Mouse (Mus musculus): ENCODE data around the gene Gm10720. TPM values are rescaled to one million over a fixed set of nuclear protein-coding genes. Genes with fewer than 3 reads are reported as not detected.

The Gm10720 gene
- polyA plus RNA-seq (2014; fragmentation: Illumina TruSeq; extraction: RNeasy Lipid Tissue Mini Kit (QIAGEN cat#74804); ENCODE audit: low read depth, low replicate concordance): not detected

GRCm38 (mm10) chr9:3015354-3015753 is at the start of gene Gm10720:
TSS of gene Gm10720 (plus strand) at chr9:3015654.

DNA sequence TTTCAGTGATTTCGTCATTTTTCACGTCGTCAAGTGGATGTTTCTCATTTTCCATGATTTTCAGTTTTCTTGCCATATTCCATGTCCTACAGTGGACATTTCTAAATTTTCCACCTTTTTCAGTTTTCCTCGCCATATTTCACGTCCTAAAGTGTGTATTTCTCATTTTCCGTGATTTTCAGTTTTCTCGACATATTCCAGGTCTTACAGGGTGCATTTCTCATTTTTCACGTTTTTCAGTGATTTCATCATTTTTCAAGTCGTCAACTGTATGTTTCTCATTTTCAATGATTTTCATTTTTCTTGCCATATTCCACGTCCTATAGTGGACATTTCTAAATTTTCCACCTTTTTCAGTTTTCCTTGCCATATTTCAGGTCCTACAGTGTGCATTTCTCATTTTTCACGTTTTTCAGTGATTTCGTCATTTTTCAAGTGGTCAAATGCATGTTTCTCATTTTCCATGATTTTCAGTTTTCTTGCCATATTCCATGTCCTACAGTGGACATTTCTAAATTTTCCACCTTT is 14.9 kb upstream of the Gm10720 start, which contains the start of gene Gm10722:
Gene Gm10722 (plus strand): TSS at position 478 of the 528 bp plus-strand sequence.

DNA sequence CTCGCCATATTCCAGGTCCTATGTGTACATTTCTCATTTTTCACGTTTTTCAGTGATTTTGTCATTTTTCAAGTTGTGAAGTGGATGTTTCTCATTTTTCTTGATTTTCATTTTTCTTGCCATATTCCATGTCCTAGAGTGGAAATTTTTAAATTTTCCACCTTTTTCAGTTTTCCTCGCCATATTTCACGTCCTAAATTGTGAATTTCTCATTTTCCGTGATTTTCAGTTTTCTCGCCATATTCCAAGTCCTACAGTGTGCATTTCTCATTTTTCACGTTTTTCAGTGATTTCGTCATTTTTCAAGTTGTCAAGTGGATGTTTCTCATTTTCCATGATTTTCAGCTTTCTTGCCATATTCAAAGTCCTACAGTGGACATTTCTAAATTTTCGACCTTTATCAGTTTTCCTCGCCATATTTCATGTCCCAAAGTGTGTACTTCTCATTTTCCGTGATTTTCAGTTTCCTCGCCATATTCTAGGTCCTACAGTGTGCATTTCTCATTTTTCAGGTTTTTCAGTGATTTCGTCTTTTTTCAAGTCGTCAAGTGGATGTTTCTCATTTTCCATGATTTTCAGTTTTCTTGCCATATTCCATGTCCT is 12.6 kb upstream of the Gm10720 start, which contains the start of gene Gm11168:
Gene Gm11168 (plus strand): TSS at position 553 of the 603 bp plus-strand sequence.

DNA sequence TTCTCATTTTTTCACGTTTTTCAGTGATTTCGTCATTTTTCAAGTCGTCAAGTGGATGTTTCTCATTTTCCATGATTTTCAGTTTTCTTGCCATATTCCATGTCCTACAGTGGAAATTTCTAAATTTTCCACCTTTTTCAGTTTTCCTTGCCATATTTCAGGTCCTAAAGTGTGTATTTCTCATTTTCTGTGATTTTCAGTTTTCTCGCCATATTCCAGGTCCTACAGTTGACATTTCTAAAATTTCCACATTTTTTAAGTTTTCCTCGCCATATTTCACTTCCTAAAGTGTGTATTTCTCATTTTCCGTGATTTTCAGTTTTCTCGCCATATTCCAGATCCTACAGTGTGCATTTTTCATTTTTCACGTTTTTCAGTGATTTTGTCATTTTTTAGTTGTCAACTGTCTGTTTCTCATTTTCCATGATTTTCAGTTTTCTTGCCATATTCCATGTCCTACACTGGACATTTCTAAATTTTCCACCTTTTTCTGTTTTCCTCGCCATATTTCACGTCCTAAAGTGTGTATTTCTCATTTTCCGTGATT is 2.6 kb upstream of the Gm10720 start, which contains the start of gene Gm10721:
Gene Gm10721 (plus strand): TSS at position 408 of the 547 bp plus-strand sequence.

DNA sequence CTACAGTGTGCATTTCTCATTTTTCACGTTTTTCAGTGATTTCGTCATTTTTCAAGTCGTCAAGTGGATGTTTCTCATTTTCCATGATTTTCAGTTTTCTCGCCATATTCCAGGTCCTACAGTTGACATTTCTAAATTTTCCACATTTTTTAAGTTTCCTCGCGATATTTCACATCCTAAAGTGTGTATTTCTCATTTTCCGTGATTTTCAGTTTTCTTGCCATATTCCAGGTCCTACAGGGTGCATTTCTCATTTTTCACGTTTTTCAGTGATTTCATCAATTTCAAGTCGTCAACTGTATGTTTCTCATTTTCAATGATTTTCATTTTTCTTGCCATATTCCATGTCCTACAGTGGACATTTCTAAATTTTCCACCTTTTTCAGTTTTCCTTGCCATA is 1.7 kb downstream of the Gm10720 start, which contains the start of gene Gm10719:
Gene Gm10719 (plus strand): TSS at position 301 of the 400 bp plus-strand sequence.

DNA sequence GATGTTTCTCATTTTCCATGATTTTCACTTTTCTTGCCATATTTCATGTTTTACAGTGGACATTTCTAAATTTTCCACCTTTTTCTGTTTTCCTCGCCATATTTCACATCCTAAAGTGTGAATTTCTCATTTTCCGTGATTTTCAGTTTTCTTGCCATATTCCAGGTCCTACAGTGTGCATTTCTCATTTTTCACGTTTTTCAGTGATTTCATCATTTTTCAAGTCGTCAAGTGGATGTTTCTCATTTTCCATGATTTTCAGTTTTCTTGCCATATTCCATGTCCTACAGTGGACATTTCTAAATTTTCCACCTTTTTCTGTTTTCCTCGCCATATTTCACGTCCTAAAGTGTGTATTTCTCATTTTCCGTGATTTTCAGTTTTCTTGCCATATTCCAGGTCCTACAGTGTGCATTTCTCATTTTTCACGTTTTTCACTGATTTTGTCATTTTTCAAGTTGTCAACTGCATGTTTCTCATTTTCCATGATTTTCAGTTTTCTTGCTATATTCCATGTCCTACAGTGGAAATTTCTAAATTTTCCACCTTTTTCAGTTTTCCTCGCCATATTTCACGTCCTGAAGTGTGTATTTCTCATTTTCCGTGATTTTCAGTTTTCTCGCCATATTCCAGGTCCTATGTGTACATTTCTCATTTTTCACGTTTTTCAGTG is 8.0 kb downstream of the Gm10720 start, which contains the start of gene Gm10718:
Gene Gm10718 (plus strand): TSS at position 236 of the 673 bp plus-strand sequence.

GRCm38 (mm10) chr9:3024912-3025467 is 9.5 kb downstream of the Gm10720 start, which contains the start of gene Gm10717:
TSS of gene Gm10717 (plus strand) at chr9:3025417.

DNA sequence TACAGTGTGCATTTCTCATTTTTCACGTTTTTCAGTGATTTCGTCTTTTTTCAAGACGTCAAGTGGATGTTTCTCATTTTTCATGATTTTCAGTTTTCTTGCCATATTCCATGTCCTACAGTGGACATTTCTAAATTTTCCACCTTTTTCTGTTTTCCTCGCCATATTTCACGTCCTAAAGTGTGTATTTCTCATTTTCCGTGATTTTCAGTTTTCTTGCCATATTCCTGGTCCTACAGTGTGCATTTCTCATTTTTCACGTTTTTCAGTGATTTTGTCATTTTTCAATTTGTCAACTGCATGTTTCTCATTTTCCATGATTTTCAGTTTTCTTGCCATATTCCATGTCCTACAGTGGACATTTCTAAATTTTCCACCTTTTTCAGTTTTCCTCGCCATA is 18.8 kb downstream of the Gm10720 start, which contains the start of gene Gm17535:
Gene Gm17535 (plus strand): TSS at position 301 of the 400 bp plus-strand sequence.

GRCm38 (mm10) chr9:3036577-3036976 is 21.1 kb downstream of the Gm10720 start, which contains the start of gene Gm10715:
TSS of gene Gm10715 (plus strand) at chr9:3036877.

Other genes with a start within 250 kb of the Gm10720 start
- gene Gm10722, start 14.7 kb upstream of the Gm10720 start, polyA plus RNA-seq (2014; fragmentation: Illumina TruSeq; extraction: RNeasy Lipid Tissue Mini Kit (QIAGEN cat#74804); ENCODE audit: low read depth, low replicate concordance): not detected
- not detected for gene Gm11168, start 12.3 kb upstream of the Gm10720 start, polyA plus RNA-seq (2014; fragmentation: Illumina TruSeq; extraction: RNeasy Lipid Tissue Mini Kit (QIAGEN cat#74804); ENCODE audit: low read depth, low replicate concordance)
- gene Gm10721, start 2.5 kb upstream of the Gm10720 start, polyA plus RNA-seq (2014; fragmentation: Illumina TruSeq; extraction: RNeasy Lipid Tissue Mini Kit (QIAGEN cat#74804); ENCODE audit: low read depth, low replicate concordance): not detected
- gene Gm10719, start 1.8 kb downstream of the Gm10720 start, polyA plus RNA-seq (2014; fragmentation: Illumina TruSeq; extraction: RNeasy Lipid Tissue Mini Kit (QIAGEN cat#74804); ENCODE audit: low read depth, low replicate concordance): not detected
- not detected for gene Gm10718, start 7.9 kb downstream of the Gm10720 start, polyA plus RNA-seq (2014; fragmentation: Illumina TruSeq; extraction: RNeasy Lipid Tissue Mini Kit (QIAGEN cat#74804); ENCODE audit: low read depth, low replicate concordance)
- gene Gm10717, start 9.8 kb downstream of the Gm10720 start, polyA plus RNA-seq (2014; fragmentation: Illumina TruSeq; extraction: RNeasy Lipid Tissue Mini Kit (QIAGEN cat#74804); ENCODE audit: low read depth, low replicate concordance): not detected
- gene Gm17535, start 18.9 kb downstream of the Gm10720 start, polyA plus RNA-seq (2014; fragmentation: Illumina TruSeq; extraction: RNeasy Lipid Tissue Mini Kit (QIAGEN cat#74804); ENCODE audit: low read depth, low replicate concordance): not detected
- not detected for gene Gm10715, start 21.2 kb downstream of the Gm10720 start, polyA plus RNA-seq (2014; fragmentation: Illumina TruSeq; extraction: RNeasy Lipid Tissue Mini Kit (QIAGEN cat#74804); ENCODE audit: low read depth, low replicate concordance)